Mouse (Mus musculus) forebrain, embryonic 12.5 days (tissue): ENCODE data around the gene Flywch1. TPM values are rescaled to one million over a fixed set of nuclear protein-coding genes. Genes with fewer than 3 reads are reported as not detected.
A peak's percentile ranks its signal among the peaks of the same experiment; 100 is the strongest.
"Not testable (repeated sequence)": the region's sequence is repeated elsewhere in the genome, so short reads cannot be mapped to it uniquely, and the experiment has no call there.

Experiments used
- ATAC-seq: fragments of 200-750 bp; cut with Nextera tagmentation; 2 replicates; pipeline ENCODE4 v1.8.0; 2017; ENCODE audit warnings: moderate TSS enrichment; ENCODE audit not compliant: low FRiP score
- H3K27ac ChIP-seq: fragments of 300-500 bp; sonication (generic); 2 replicates; pipeline ENCODE4 v1.5.1; 2016; ENCODE audit warnings: mild to moderate bottlenecking
- H3K27me3 ChIP-seq: fragments of 300-500 bp; sonication (generic); 2 replicates; pipeline ENCODE4 v1.6.1; 2016; ENCODE audit warnings: mild to moderate bottlenecking
- H3K36me3 ChIP-seq: fragments of 300-500 bp; sonication (generic); replicated peaks from 2 replicates; pipeline ENCODE4 v1.6.1; 2016; ENCODE audit warnings: mild to moderate bottlenecking
- H3K4me1 ChIP-seq: fragments of 300-500 bp; sonication (generic); 2 replicates; pipeline ENCODE4 v1.6.1; 2016
- H3K4me2 ChIP-seq: fragments of 300-500 bp; sonication (generic); 2 replicates; pipeline ENCODE4 v1.6.1; 2016; ENCODE audit warnings: mild to moderate bottlenecking, moderate library complexity
- H3K4me3 ChIP-seq: fragments of 300-500 bp; sonication (generic); replicated peaks from 2 replicates; pipeline ENCODE4 v1.5.1; 2016; ENCODE audit warnings: mild to moderate bottlenecking
- H3K9ac ChIP-seq: fragments of 300-500 bp; sonication (generic); 2 replicates; pipeline ENCODE4 v1.6.1; 2016; ENCODE audit warnings: mild to moderate bottlenecking
- H3K9me3 ChIP-seq: fragments of 300-500 bp; sonication (generic); 2 replicates; pipeline ENCODE4 v1.6.1; 2016
- WGBS: fragments of 180-500 bp; shearing (Covaris S2); methylation state at CpG from one replicate; pipeline ENCODE4 v1.1.7; 2016; 5-methylcytosine and 5-hydroxymethylcytosine counted together
- polyA plus RNA-seq: library from polyadenylated mRNA; unstranded; fragments of >200 nt; fragmentation: Nextera tagmentation; extraction: Ambion mirVana; gene quantifications from 2 replicates; pipeline ENCODE4 v1.2.1, GENCODE M21; 2016

Gene Flywch1
- polyA plus RNA-seq, 1 experiment from 2014 or later: 173 TPM

GRCm38 (mm10) chr17:23774090-23774489 is 2.7 kb upstream of the Flywch1 start:
- 4% methylated on average over 12 of the region's 12 CpGs for WGBS
- ATAC-seq: peak; percentile 25; the same call in 1 of the 2 replicates
- no peak overlapping the region for H3K27ac ChIP-seq

GRCm38 (mm10) chr17:23773676-23774075 is 2.3 kb upstream of the Flywch1 start:
- no peak overlapping the region for H3K4me3 ChIP-seq

More at GRCm38 (mm10) chr17:23774090-23774489, 2.7 kb upstream of the Flywch1 start:
- H3K9me3 ChIP-seq: no peaks in the 10 kb centered on the region
- H3K27me3 ChIP-seq: no peaks in the 10 kb centered on the region
- no peak overlapping the region for H3K4me3 ChIP-seq
- peaks cover 1% of the 10 kb centered on the region; the same call in 1 of the 2 replicates for H3K36me3 ChIP-seq
- H3K4me1 ChIP-seq: peaks cover 19% of the 10 kb centered on the region
- H3K9ac ChIP-seq: no peak overlapping the region
- H3K4me2 ChIP-seq: no peak overlapping the region

GRCm38 (mm10) chr17:23772219-23772556 is 786 bp upstream of the Flywch1 start:
- not testable (repeated sequence) for H3K27me3 ChIP-seq, H3K9ac ChIP-seq, ATAC-seq, H3K27ac ChIP-seq, H3K9me3 ChIP-seq
- H3K4me2 ChIP-seq: peak overlapping the region; percentile 64
- 87% methylated on average over 2 of the region's 2 CpGs for WGBS
- H3K4me1 ChIP-seq: peaks cover 19% of the 10 kb centered on the region
- peak overlapping the region; percentile 89; the same call in 1 of the 2 replicates for H3K4me3 ChIP-seq
- H3K36me3 ChIP-seq: peaks cover 14% of the 10 kb centered on the region

More at GRCm38 (mm10) chr17:23773676-23774075, 2.3 kb upstream of the Flywch1 start:
- Histone ChIP-seq H3K9me3 (no peaks in the 10 kb centered on the region), H3K27ac (no peak overlapping the region), H3K4me1 (peaks cover 19% of the 10 kb centered on the region), H3K9ac (no peak overlapping the region), H3K36me3 (peaks cover 4% of the 10 kb centered on the region), H3K27me3 (no peaks in the 10 kb centered on the region), H3K4me2 (no peak overlapping the region)
- 77% methylated on average over 6 of the region's 6 CpGs for WGBS
- ATAC-seq: no peak

GRCm38 (mm10) chr17:23770896-23771283 is 512 bp downstream of the Flywch1 start:
- H3K27me3 ChIP-seq: no peaks in the 10 kb centered on the region

GRCm38 (mm10) chr17:23770493-23770892 is 909 bp downstream of the Flywch1 start:
- ATAC-seq: no peak
- H3K27ac ChIP-seq: peak overlapping the region; percentile 88
- no peaks in the 10 kb centered on the region for H3K27me3 ChIP-seq
- H3K4me2 ChIP-seq: peak overlapping the region; percentile 64
- H3K9ac ChIP-seq: peak overlapping the region; percentile 94
- H3K4me1 ChIP-seq: peaks cover 19% of the 10 kb centered on the region
- H3K4me3 ChIP-seq: peak overlapping the region; percentile 89
- WGBS: 8% methylated on average over 2 of the region's 2 CpGs
- H3K9me3 ChIP-seq: no peaks in the 10 kb centered on the region
- H3K36me3 ChIP-seq: peaks cover 14% of the 10 kb centered on the region

More at GRCm38 (mm10) chr17:23770896-23771283, 512 bp downstream of the Flywch1 start:
- Histone ChIP-seq H3K27ac (peak overlapping the region; percentile 88), H3K4me2 (peak overlapping the region; percentile 64), H3K9me3 (no peaks in the 10 kb centered on the region), H3K9ac (peak overlapping the region; percentile 94), H3K4me1 (peaks cover 19% of the 10 kb centered on the region), H3K4me3 (peak overlapping the region; percentile 89), H3K36me3 (peaks cover 14% of the 10 kb centered on the region)
- under 1% methylated on average over 19 of the region's 19 CpGs for WGBS
- peak; percentile 34; the same call in 1 of the 2 replicates for ATAC-seq

DNA sequence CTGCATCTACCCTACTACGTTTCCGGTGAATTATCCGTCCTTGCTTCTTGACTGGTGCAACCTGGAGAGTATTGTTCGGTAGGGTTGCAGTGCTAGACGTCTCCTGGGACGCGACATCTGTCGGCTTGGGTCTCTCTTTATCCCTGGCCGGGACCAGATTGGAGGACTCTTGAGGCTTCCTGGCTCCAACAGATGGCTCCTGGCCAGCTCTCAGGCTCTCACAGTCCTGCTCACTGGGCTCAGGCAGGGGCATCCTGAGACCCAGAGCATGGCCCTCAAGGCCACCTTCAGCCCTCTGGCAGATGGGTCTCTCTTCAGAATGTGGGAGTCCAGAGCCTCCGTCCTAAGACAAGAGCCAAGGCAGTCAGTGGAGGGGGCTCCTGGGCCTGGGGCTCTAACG is 8.4 kb downstream of the Flywch1 start:
- no peaks in the 10 kb centered on the region for H3K27me3 ChIP-seq
- no peaks in the 10 kb centered on the region for H3K9me3 ChIP-seq
- peaks cover 3% of the 10 kb centered on the region; the same call in 1 of the 2 replicates for H3K4me1 ChIP-seq
- no peak overlapping the region for H3K4me3 ChIP-seq
- WGBS: 93% methylated on average over 11 of the region's 11 CpGs
- ATAC-seq: no peak
- no peak overlapping the region for H3K9ac ChIP-seq
- H3K4me2 ChIP-seq: no peak overlapping the region
- H3K27ac ChIP-seq: no peak overlapping the region
- peaks cover 61% of the 10 kb centered on the region for H3K36me3 ChIP-seq

DNA sequence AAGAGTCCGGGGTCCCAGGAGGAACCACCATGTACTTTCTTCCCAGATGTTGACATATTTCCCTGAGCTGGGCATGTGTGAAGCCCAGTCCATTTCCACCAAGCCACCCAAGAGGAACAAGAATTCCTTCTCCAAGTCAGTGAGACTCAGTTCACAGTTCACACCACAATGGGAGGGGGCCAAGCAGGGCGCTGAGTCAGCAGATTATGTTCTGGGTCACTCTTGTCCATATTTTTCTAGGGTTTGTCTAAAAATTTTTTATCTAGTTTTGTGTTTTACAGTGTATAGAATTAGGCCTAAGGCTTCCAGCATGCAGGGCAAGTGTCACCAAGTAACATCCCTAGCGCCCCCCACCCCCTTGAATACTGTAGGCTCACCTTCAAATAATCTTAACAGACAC is 10.2 kb downstream of the Flywch1 start:
- ATAC-seq: no peak
- no peak overlapping the region for H3K4me2 ChIP-seq

DNA sequence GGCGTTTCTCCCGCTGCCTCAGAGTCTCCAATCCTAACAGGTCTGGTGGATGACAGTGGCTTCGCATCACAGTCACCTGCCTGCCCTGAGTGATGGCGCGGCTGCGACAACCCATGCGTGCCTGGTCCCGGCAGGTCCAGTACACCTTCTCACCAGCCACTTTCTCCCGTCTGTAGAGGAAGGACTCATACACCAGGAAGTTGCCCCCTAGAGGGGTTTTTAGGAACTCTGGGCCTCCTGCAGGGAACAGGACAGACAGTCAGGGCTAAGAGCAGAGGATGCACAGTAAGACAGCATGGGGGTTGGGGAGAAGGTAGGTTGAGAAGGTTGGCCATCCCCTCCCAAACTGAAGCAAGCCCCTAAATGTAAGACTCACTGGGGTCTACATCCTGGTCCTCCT is 11.2 kb downstream of the Flywch1 start:
- Histone ChIP-seq H3K4me2 (no peak overlapping the region), H3K36me3 (peaks cover 85% of the 10 kb centered on the region), H3K4me3 (no peak overlapping the region), H3K9ac (no peak overlapping the region), H3K9me3 (no peaks in the 10 kb centered on the region), H3K4me1 (peaks cover 3% of the 10 kb centered on the region; the same call in 1 of the 2 replicates), H3K27me3 (no peaks in the 10 kb centered on the region), H3K27ac (no peak overlapping the region)
- WGBS: 95% methylated on average over 9 of the region's 9 CpGs
- ATAC-seq: no peak

More for the DNA sequence above, 10.2 kb downstream of the Flywch1 start:
- WGBS: 93% methylated on average over 3 of the region's 3 CpGs
- Histone ChIP-seq H3K27ac (no peak overlapping the region), H3K4me1 (peaks cover 3% of the 10 kb centered on the region; the same call in 1 of the 2 replicates), H3K4me3 (no peak overlapping the region), H3K9ac (no peak overlapping the region), H3K9me3 (no peaks in the 10 kb centered on the region), H3K36me3 (peaks cover 76% of the 10 kb centered on the region), H3K27me3 (no peaks in the 10 kb centered on the region)

DNA sequence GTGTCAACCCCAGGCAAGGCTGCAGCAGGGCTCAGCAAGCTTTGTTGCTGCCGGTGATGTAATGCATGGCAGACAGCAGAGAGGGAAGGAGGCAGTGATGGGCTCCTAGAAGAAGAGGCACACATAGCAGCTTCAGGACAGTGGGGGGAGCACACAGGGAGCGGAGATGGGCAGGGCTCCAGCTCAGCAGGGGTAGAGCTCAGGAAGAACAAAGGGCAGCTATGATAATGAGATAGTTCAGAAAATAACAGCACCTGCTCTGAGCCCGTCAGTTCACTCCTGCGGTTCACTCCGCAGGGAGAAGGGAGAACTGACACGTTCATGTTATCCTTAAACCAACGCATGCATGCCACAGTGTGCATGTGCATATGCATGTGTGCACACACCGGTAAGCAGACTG is 12.6 kb downstream of the Flywch1 start:
- H3K27ac ChIP-seq: no peak overlapping the region
- no peak for ATAC-seq
- H3K4me3 ChIP-seq: no peak overlapping the region
- WGBS: 83% methylated on average over 8 of the region's 8 CpGs
- H3K4me2 ChIP-seq: no peak overlapping the region
- peaks cover 93% of the 10 kb centered on the region for H3K36me3 ChIP-seq
- no peak overlapping the region for H3K9ac ChIP-seq
- no peaks in the 10 kb centered on the region for H3K27me3 ChIP-seq
- H3K4me1 ChIP-seq: peaks cover 3% of the 10 kb centered on the region; the same call in 1 of the 2 replicates
- H3K9me3 ChIP-seq: no peaks in the 10 kb centered on the region

DNA sequence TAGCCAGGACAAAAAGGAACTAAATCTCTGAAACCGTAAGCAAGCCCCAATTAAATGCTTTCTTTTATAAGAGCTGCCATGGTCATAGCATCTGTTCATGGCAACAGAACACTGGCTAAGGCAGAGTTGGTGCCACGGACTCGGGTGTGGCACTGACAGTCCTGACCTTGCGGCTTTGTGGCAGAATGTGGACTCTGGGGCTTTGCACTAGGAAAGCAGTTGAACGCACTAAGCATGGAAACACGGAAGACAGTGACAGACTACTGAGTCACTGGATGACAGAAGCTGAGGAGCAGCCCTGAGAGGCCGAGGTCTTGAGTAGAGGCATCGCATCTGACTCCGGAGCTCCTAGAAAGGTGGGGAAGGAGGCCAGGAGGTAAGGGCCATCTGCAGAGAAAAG is 13.8 kb downstream of the Flywch1 start:
- Histone ChIP-seq H3K4me1 (peaks cover 3% of the 10 kb centered on the region; the same call in 1 of the 2 replicates), H3K9me3 (no peaks in the 10 kb centered on the region), H3K27ac (no peak overlapping the region), H3K4me2 (no peak overlapping the region), H3K9ac (no peak overlapping the region), H3K27me3 (no peaks in the 10 kb centered on the region), H3K4me3 (no peak overlapping the region), H3K36me3 (peaks cover 97% of the 10 kb centered on the region)
- WGBS: 96% methylated on average over 9 of the region's 9 CpGs
- ATAC-seq: no peak

DNA sequence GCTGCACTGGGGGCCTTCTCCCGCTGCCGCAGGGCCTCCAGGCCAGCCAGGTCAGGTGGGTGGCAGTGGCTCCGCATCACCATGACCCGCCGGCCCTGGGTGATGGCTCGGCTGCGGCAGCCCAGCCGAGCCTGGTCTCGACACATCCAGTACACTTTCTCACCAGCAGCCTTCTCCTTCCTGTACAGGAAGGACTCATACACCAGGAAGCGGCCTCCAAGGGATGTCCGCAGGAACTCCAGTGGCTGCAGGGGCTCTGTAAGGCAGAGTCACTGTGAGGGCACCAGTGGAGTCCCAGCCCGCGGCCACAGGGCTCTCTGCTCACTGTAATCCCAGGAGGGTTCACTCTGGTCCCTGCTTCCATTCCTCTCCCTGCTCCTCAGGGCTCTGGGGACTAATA is 15.7 kb downstream of the Flywch1 start:
- H3K4me2 ChIP-seq: no peak overlapping the region
- no peak overlapping the region for H3K9ac ChIP-seq
- H3K27ac ChIP-seq: no peak overlapping the region
- H3K36me3 ChIP-seq: peaks cover 93% of the 10 kb centered on the region
- ATAC-seq: no peak
- no peaks in the 10 kb centered on the region for H3K9me3 ChIP-seq
- peaks cover 3% of the 10 kb centered on the region; the same call in 1 of the 2 replicates for H3K4me1 ChIP-seq
- H3K4me3 ChIP-seq: no peak overlapping the region
- no peaks in the 10 kb centered on the region for H3K27me3 ChIP-seq
- 99% methylated on average over 13 of the region's 13 CpGs for WGBS

- Histone ChIP-seq H3K27ac (no peak overlapping the region), H3K9me3 (no peaks in the 10 kb centered on the region), H3K27me3 (peaks cover 42% of the 10 kb centered on the region), H3K4me3 (no peak overlapping the region), H3K36me3 (peaks cover 36% of the 10 kb centered on the region), H3K9ac (no peak overlapping the region), H3K4me2 (no peak overlapping the region), H3K4me1 (peaks cover 18% of the 10 kb centered on the region)
- ATAC-seq: no peak
- WGBS: 85% methylated on average over 11 of the region's 11 CpGs
Observed at GRCm38 (mm10) chr17:23749400-23750191, 21.8 kb downstream of the Flywch1 start.
